Mouse (Mus musculus): ENCODE data around the gene Tbc1d22a.

DNA sequence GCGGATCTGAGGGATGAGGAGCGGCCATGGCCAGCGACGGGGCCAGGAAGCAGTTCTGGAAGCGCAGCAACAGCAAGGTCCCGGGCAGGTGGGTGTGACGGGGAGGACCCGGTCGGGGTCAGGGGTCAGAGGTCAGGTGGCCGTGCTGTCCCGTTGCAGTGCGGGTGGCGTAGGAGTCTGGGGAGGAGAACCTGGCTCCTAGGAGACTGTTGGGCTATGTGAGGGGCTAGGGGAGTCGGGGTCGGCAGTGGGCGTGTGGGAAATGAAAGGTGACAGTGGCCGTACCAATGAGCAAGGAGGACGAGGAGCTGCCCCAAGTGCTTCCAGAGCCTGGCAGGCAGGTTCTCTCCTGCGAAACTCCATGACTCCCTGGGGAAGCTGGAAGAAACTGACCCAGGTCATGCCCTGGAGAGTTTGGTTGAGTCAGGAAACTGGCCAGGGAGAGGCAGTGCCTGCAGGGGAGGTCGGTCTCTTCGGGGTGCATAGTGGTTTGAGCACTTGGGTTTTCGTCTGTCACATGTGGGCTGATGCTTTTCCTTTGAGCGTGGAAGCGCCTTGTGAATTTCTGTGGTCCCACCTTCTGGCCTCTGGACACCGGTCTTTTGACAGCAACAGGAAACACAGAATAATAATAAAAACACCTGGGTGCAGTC, 416 bp downstream of the Tbc1d22a start:
- TF ChIP-seq CTCF (IDR thresholded peaks at IDR 0.05; ENCODE audit: insufficient read depth, low read depth, low read length): no peak
- no peak for TF ChIP-seq POLR2A (IDR thresholded peaks at IDR 0.05; ENCODE audit: insufficient read depth, low read depth, low read length)

All from olfactory bulb, adult 2 months (tissue).